Mouse (Mus musculus) lung, postnatal 14 days (tissue): ENCODE data around the gene E4f1.
"Not testable (repeated sequence)": the region's sequence is repeated elsewhere in the genome, so short reads cannot be mapped to it uniquely, and the experiment has no call there.

Experiments used
- DNase-seq: peaks from one replicate; pipeline ENCODE4 v3.0.0; 2021

E4f1 gene

DNA sequence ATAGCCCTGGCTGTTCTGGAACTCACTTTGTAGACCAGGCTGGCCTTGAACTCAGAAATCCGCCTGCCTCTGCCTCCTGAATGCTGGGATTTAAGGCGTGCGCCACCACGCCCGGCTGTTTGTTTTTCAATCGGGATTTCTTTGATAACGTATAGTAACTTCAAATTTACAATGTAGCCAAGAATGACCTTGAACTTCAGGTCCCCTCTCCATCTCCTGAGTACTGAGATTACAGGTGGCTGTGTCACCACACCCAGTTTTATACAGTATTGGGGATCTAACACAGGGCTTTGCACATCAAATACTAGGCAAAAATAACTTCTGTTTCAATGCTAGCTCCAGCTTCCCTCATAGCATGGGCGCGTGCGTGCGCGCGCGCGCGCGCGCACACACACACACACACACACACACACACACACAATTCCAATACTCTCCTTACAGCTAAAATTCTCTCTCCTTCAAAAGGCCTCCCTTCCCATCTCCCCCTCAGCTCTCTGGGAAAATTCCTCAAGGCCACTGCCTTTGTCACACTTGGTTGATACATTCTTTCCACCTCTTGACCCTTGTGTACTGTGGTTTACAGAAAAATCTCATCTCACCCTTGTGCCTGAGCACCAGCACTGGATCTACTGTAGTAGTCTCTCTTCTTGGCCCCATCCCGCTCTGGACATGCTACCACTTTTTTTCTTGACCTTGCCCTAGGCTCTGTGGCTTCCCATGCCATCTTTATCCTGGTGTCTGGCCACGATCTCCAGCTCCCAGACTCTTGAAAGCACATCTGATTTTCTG lies 11.1 kb upstream of the E4f1 start:
- DNase-seq = no peak

DNA sequence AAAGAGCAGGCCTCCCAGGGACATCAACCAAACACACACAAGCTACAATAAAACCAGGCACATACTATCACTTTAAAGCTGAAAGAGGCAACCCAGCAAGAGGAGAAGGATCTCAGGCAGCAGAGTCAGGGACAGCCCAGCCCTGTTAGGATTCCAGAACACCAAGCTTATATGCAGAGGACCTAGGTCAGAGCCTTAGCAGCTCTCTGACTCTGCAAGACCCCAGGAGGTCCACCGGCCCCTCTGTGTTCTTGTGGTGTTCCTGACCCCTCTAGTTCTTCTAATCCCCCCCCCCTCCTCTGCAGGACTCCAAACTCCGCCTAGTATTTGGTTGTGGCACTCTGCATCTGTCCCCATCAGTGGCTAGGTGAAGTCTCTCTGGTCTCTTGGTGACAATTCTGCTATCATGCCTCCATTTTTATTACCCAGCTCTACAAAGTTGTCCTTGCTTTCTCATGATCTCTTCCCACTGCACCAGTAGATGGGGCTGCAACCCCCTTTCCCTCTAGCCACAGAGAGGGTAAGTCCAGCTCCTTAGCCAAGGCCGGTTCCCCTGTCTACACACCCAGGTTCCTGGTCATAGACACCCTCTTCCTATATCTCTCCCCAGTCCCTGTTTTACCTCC lies 10.2 kb upstream of the E4f1 start:
- no peak for DNase-seq

DNA sequence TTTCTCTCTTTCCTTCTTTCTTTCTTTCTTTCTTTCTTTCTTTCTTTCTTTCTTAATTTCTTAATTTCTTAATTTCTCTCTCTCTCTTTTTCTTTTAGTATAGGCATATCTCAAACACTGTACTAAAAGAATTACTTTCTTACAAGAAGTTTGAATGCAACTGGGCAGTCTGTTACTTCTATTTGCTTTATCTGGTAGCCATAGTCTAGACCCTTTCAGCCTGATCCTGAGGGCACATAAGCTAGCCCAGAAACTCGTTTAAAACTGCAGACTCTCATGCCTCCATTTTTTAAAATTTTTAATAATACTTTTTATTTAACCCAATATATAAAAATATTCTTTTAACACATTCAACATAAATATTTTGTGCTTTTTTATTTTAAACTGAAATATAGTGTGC lies 9.3 kb upstream of the E4f1 start:
- DNase-seq = no peak

DNA sequence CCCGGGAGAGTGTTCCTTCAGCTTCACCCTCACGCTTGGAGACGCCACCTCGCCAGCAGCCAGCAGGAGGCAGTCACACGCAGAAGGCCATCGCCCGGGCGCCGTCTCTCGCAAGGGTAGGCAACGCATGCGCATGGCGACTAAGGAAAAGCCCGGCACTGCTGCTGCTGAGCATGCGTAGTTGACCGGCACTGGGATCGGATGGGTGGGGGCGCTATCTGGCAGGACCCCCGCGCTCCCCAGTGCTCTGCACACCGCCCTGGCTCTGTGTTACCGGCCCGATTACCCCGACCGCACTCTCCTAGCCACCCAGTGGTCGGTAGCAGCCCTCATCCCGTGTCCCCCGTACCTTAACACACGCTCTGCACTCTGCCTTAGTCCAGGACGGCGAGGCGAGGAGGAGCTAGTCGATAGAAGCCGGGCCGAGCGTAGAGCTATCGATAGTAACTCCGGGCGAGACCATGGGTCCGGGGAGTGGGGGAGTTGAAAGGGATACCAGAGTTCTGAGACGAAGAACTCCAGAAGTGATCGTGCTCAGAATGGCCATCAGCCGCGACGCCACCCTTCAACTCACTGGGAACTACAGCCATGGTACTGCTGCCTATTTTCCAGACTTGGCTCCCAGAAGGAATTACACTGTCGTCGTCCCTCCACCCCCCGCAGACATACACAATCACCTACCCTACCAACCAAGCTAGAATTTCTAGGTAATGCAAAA lies 8.7 kb upstream of the E4f1 start, which contains the start of gene Mlst8:
TSS of gene Mlst8 (minus strand) at position 416 of the 718 bp plus-strand sequence.
- peak; percentile 99 for DNase-seq

DNA sequence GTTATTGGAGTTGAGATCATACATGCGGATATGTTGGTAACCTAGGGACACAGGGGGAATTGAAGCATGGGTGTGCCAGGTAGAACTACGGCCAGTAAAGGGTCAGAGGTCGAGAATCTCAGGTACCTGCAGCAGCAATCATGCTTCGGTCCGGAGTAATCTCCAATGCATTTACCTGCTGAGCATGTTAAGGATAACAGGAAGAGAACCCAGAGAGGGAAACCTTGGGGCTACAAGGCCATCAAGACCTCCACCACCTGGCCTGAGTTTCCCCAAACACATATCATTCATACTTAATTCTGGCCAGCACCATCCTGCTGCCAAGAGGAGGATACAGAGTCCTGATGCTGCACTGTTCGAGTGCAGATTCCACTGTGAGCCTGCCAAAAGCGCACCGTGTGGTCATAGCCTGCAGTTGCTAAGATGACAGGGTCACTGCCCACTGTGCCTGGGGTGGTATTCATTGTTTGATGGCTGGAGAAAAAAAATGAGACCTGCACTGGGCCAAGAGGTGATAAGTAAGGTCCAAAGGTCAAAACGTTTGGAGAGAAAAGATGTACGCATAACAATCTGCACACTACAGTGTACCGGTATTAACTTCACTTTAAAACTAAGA lies 8.0 kb upstream of the E4f1 start:
- no peak for DNase-seq

DNA sequence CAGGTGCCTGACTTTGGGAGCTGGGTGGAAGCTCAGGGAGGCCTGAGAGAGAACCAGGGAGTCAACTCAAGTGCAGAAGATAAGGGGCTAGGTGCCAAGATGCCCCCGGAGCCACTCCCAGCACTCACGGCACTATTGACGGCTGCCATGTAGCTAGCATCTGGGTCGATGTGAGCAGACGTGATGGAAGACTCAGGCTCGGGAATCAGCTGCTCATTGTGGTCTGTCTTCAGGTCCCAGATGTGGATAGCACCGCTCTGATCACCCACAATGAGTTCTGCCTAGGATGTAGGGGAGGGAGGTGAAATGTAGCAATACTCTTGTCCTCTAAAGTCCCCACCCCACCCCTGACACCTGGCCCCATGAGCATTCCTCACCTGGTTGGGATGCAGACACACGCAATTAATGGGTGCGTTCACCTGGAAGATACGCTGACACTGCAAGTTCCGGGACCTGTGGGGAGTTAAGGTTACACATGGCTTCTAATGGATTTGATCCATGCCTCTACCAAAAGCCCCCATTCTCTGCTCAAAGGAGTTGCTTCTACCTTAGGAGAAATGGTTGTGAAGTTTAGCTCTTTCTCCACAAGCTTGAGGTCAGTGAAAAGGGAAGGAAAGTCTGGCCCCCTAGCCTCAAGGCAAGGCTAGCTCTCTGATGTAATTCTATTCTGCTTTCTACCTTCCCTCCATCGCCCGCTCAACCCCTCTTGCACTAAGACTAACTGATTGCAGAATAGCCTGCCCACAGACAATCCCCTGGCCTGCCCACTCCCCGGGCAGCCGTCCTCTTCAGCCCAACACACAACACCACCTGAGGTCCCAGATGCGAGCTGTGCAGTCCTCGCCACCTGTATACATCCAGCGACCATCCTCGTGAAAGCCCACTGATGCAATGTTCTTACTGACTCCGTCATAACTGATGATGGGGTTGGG lies 7.2 kb upstream of the E4f1 start:
- DNase-seq = no peak

DNA sequence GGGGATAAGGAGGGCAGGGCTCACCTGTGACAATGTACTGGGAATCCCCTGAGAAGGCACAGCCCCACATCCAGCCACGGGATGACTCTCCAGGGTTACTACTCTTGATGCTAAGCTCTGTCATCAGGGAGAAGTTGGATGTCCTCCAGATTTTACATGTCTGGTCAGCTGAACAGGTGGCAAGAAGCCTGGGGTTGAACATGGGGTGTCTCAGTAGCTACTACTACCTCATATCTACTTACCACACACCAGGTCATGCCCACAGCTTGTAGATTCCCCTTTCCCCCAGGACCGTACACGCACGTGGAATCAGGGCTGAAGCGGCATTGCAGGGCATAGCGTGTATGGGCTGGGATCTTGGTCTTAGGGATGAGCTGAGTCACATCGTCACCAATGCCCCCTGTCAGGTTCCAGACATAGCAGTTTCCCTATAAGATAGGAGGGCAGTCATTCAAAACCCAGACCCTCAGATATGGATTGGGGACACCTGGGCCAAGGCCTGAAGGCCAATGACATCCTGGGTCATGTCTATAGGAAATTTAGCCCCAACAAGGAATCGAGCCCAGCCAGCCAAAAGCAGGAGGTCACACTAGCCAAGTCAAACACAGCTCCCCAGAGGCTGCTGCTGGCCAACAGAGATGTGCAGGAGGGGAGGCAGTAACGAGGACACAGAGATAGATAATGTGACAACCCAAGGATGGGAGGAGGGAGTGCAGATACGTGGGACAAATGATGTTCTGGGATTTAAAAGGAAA lies 6.1 kb upstream of the E4f1 start:
- no peak for DNase-seq

DNA sequence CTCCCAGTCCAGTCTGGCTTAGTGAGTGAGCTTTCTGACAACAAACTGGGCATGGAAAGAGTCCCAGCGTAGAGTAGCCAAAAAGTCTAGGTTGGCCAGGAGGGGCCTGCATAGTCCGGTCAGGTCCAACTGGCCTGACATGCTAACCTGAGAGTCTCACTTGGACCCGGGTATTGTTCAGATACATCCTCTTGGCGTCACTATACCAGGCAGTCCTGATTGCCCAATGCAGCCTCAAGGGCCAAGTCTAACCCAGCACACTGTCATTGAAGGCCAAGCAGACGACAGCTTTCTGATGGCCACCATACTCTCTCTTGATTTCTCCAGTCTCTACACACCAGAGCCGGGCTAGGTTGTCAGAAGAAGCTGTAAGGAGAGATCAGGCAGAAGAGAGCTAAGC lies 5.5 kb upstream of the E4f1 start:
- DNase-seq = no peak

DNA sequence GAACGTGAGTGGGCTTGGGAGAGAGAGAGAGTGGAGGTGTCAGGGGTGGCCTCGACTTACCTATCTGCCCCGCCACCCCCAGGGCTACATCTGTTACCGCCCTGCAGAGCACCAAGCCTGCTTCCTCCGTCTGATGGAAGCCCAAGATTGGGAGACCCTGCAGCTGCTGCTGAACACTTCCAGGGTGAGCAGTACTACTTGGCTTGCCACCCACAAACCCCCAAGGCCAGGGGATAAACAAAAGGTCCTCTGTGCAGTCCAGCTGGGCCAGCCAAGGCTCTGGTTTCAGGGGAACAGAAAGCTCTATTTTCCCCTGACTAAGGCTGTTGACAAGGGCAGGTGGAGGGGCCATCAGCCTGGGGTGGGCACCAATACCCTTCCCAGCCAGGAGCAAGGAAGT lies 4.4 kb upstream of the E4f1 start:
- no peak for DNase-seq

DNA sequence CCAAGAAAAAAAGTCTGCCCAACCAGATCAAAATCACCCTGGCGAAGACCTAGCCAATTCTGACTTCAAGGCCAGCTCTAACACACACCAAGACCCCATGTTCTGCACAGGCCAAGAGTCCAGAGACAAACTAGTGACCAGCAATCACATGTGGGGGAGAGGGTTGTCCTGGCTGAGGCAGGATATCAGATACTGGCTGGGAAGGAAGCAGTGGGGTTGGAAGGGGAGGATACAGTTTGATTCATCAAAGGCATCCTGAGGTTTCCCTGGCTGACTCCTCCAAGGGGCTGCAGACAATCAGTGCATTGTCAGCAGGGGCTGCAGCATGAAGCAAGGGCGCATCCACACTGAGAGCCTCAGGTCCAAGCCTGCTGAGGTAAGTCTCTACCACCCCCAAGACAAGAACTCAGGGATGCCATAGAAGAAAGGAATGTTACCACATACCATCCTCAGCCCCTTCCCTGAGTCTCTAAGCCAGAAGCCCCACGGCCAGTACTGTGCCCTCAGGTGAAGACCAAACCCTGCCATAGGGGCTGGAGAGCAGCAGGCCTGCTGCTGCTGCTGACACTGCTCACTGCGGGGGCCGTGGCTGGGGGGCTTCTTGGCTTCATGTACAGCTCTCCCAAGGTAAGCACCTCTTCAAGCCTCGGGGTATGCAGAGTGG lies 3.6 kb upstream of the E4f1 start, which contains the start of gene Bricd5:
TSS of gene Bricd5 (plus strand) at position 273 of the 664 bp plus-strand sequence.
- no peak for DNase-seq

DNA sequence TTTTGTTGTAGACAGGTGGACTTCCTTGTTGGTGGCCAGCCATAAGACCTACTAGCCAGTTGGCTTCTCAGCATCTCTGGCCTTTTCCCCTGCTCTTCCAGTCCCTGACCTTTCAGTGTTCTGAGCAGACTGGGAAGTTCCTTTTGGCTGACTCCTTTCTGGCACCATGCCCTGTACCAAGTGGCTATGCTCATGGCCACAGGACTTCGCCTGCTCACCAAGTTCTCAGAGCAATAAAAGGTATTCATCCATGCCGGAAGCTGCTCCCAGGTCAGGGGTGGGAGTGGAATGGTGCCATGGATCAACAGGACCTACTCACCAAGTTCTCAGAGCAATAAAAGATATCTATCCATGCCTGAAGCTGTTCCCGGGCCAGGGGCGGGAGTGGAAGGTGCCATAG lies 2.4 kb upstream of the E4f1 start:
- peak; percentile 57 for DNase-seq

DNA sequence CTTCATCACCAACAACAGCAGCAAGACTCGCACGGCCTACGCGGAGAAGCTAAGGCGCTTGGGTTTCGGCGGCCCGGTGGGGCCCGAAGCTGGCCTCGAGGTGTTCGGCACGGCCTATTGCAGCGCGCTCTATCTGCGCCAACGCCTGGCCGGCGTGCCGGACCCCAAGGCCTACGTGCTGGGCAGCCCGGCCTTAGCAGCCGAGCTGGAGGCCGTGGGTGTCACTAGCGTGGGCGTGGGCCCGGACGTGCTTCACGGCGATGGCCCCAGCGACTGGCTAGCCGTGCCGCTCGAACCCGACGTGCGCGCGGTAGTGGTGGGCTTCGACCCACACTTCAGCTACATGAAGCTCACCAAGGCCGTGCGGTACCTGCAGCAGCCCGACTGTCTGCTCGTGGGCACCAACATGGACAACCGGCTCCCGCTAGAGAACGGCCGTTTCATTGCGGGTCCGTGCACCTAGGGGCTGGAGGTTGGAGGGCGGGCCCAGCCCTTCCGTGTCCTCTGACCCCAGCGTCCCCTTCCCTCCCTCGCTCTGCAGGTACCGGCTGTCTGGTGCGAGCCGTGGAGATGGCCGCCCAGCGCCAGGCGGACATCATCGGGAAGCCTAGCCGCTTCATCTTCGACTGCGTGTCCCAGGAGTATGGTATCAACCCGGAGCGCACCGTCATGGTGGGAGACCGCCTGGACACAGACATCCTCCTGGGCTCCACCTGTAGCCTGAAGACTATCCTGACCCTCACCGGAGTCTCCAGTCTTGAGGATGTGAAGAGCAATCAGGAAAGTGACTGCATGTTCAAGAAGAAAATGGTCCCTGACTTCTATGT lies 801 bp upstream of the E4f1 start:
- DNase-seq = peak; percentile 30

DNA sequence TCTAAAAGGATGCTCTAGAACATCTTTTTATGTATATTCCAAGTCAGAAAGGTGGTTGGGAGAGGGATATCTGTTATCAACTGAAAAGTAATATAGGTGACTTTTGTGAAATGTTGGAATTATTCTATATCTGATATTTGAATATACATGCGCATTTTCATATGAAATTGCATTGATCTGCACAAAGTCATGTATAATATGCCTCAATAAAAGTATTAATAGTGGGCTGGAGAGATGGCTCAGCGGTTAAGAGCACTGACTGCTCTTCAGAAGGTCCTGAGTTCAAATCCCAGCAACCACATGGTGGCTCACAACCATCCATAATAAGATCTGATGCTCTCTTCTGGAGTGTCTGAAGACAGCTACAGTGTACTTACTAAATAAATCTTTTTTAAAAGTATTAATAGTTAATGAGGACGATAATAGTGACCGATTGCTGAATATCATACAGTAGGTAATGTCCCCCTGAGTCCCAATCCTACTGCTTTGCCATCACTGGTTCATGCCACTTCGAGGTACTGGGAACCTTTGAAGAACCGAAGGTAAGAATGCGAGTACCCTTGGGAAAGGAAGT lies 690 bp downstream of the E4f1 start:
- DNase-seq = no peak

DNA sequence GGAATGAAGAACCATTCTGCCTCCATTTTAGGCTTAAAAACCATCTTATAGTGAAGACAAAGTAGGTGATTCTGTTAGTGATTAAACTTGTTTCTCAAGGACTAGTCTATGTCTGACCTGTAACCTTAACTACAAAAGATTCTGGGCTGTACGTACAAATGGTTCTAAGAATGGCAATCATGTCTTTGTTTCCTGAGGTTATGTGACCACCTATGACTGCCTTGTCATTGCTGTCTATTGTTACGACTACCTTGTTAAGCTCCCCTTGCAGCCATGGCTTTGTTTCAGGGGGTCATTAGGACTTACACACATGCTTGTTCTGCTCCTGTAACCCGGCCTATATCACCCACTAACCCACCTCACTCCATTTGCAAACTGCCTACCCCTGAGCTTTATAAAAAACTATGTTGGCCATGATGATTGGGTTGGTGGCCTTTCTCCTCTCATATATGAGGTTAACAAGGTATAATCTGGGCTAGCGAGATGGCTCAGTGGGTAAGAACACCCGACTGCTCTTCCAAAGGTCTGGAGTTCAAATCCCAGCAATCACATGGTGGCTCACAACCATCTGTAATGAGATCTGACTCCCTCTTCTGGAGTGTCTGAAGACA lies 1.4 kb downstream of the E4f1 start:
- DNase-seq = no peak

DNA sequence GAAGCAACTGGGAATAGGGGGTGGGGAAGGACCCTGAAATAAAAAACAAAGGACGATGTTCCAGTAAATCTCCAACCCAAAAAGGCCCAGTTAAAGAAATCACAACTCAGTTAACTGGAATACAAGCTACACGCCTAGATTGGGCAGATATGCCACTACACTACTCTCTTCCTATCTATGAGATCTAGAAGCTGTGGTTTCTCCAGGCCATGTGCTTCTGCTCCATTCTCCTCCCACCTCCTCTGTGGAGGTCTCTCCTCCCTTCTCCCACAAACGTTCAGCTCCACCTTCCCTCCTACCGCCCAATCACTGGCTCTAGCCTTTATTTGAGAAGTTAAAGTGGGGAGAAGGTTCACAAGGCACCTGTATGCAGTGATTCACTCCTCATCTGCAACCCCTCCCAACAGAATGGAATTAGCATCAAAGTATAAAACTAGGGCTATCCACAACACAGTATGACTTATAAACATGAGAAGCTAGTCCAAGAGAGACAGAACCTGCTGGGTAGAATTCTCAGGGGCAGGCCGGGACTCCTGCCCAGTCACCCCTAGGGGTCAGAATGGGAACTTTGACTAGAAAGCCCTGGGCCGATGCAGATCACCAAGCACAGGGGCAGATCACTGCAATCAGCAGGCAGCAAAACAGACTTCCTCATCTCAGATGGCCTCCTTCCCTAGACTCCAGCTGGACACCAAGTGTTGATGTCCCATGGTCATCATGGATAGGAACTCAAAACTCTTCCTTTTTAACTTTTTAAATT lies 6.6 kb downstream of the E4f1 start:
- no peak for DNase-seq

DNA sequence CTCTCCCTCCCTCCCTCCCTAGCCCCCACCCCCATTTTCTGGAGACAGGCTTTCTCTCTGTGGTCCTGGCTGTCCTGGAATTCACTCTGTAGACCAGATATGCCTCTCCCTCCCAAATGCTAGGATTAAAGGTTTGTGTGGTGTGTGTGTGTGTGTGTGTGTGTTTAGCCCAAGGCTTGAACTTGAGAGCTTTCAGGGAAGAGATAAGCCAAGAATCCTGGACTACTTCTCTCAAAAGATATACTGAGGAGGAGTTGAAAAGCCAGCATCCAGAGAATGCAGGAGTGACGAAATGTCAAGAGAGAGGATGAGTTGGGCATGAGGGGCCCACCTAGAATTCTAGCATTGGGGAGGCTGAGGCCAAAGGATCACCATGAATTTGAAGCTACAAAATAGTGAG lies 7.2 kb downstream of the E4f1 start:
- no peak for DNase-seq

DNA sequence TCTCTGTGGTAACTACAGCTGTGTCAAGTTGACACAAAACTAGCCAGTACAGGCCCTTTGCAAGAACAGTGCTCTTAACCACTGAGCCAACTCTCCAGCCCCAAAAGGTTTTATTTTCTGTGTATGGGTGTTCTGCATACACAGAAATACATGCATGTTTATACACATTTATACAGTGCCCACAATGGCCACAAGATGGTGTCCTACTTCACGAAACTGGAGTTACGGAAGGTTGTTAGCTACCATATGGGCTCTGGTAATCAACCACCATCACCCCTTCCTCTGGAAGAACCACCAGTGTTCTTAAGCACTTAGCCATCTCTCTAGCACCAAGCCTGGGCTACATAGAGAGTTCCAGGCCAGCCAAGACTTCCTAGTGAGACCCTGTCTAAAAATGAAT lies 8.5 kb downstream of the E4f1 start:
- DNase-seq = peak; percentile 45

DNA sequence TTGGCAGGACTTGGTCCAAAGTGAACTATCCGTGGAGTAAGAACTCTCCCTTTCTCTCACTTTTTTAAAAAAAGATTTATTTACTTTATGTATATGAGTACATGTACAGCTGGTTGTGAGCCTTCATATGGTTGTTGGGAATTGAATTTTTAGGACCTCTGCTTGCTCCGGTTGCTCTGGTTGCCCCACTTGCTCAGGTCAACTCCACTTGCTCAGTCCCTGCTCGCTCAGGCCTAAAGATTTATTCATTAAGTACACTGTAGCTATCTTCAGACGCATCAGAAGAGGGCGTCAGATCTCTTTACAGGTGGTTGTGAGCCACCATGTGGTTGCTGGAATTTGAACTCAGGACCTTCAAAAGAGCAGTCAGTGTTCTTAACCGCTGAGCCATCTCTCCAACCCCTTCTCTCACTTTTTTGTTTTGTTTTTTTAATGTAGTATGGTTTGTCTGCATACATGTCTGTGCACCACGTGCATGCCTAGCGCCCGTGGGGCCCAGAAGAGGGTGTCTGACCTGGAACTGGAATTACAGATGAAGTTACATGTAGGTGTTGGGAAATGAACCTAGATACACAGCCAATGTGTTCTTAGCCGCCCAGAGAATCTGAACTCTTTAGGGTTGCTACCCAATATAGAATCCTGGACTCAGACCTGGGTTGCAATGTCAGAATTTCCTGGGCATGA lies 14.4 kb downstream of the E4f1 start:
- DNase-seq = not testable (repeated sequence)
